Mouse (Mus musculus): Measurements from ENCODE around the gene Nucb2.

Gene Nucb2

GRCm38 (mm10) chr7:116514030-116514429 is 9.9 kb downstream of the Nucb2 start:
- no peaks in the 10 kb centered on the region for H3K9me3 ChIP-seq (ENCODE audit: low read length)
- no peaks in the 10 kb centered on the region for H3K27me3 ChIP-seq (ENCODE audit: insufficient read depth, low read length)
- no peak overlapping the region for H3K4me3 ChIP-seq (replicated peaks; ENCODE audit: low read length)
- peaks cover 3% of the 10 kb centered on the region; the same call in 1 of the 2 replicates for H3K36me3 ChIP-seq (ENCODE audit: insufficient read depth, low read length)
- H3K4me1 ChIP-seq (replicated peaks; ENCODE audit: low read depth, low read length), result 0 out of 2 replicates have a peak, but pooled peaks cover 3% of the 10 kb centered on the region
- TF ChIP-seq CTCF (conservative IDR thresholded peaks at IDR 0.05; ENCODE audit: low read length) (peak; percentile 44), POU5F1 (IDR thresholded peaks at IDR 0.05; ENCODE audit: borderline replicate concordance, low read length) (no peak), NANOG (IDR thresholded peaks at IDR 0.05; ENCODE audit: borderline replicate concordance, low read length) (no peak)

DNA sequence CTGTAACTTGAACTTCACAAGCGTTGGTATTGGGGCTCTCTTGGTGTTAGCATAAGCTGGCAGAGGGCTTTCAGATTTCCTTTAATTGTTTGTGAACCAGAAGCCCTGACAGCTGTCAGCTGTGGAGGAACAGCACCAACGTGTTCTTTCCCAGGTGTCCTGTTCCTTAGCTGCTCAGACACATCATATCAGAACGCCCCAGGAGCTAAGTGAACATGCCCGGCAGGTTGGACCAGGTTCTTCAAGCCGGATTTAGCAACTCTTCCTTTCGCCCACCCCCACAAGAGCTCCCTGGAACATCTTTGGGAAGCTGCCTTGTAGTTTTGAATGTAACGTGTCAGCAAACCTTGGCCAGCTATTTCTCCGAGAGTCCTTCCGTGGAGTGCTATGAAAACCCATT is 10.4 kb downstream of the Nucb2 start:
- Histone ChIP-seq H3K4me3 (replicated peaks; ENCODE audit: low read length) (no peak overlapping the region), H3K27me3 (ENCODE audit: insufficient read depth, low read length) (no peaks in the 10 kb centered on the region), H3K36me3 (ENCODE audit: insufficient read depth, low read length) (peaks cover 3% of the 10 kb centered on the region; the same call in 1 of the 2 replicates), H3K9me3 (ENCODE audit: low read length) (no peaks in the 10 kb centered on the region), H3K4me1 (replicated peaks; ENCODE audit: low read depth, low read length) (0 out of 2 replicates have a peak, but pooled peaks cover 3% of the 10 kb centered on the region)
- no peak for TF ChIP-seq POU5F1 (IDR thresholded peaks at IDR 0.05; ENCODE audit: borderline replicate concordance, low read length)
- TF ChIP-seq CTCF (conservative IDR thresholded peaks at IDR 0.05; ENCODE audit: low read length), result no peak
- no peak for TF ChIP-seq NANOG (IDR thresholded peaks at IDR 0.05; ENCODE audit: borderline replicate concordance, low read length)

DNA sequence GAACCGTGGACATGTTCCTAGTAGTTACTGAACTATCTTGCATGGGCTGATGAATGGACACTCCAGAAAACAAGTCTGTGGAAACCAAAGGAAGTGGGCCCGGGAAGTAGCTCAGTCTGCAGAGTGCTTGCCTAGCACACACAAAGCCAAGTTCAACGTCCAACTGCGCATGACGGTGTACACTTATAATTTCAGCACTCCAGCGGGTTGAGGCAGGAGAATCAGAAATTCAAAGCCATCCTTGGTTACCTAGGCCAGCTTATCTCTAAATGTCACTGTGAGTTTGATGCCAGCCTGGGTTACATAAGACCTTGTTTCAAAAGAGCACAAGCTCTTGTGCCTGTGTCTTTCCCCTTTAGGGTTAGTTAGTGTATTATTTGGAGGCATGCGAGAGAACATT is 10.9 kb downstream of the Nucb2 start:
- H3K4me1 ChIP-seq (replicated peaks; ENCODE audit: low read depth, low read length), result 0 out of 2 replicates have a peak, but pooled peaks cover 3% of the 10 kb centered on the region
- TF ChIP-seq CTCF (conservative IDR thresholded peaks at IDR 0.05; ENCODE audit: low read length), result no peak
- TF ChIP-seq NANOG (IDR thresholded peaks at IDR 0.05; ENCODE audit: borderline replicate concordance, low read length), result no peak
- no peak for TF ChIP-seq POU5F1 (IDR thresholded peaks at IDR 0.05; ENCODE audit: borderline replicate concordance, low read length)
- H3K36me3 ChIP-seq (ENCODE audit: insufficient read depth, low read length), result peaks cover 3% of the 10 kb centered on the region; the same call in 1 of the 2 replicates
- no peaks in the 10 kb centered on the region for H3K27me3 ChIP-seq (ENCODE audit: insufficient read depth, low read length)
- no peaks in the 10 kb centered on the region for H3K9me3 ChIP-seq (ENCODE audit: low read length)
- H3K4me3 ChIP-seq (replicated peaks; ENCODE audit: low read length), result no peak overlapping the region

- Histone ChIP-seq H3K27me3 (ENCODE audit: insufficient read depth, low read length) (no peaks in the 10 kb centered on the region), H3K9me3 (ENCODE audit: low read length) (no peaks in the 10 kb centered on the region), H3K4me3 (replicated peaks; ENCODE audit: low read length) (no peak overlapping the region), H3K36me3 (ENCODE audit: insufficient read depth, low read length) (no peaks in the 10 kb centered on the region), H3K4me1 (replicated peaks; ENCODE audit: low read depth, low read length) (0 out of 2 replicates have a peak, but pooled peaks cover 3% of the 10 kb centered on the region)
- TF ChIP-seq CTCF (conservative IDR thresholded peaks at IDR 0.05; ENCODE audit: low read length) (no peak), POU5F1 (IDR thresholded peaks at IDR 0.05; ENCODE audit: borderline replicate concordance, low read length) (no peak), NANOG (IDR thresholded peaks at IDR 0.05; ENCODE audit: borderline replicate concordance, low read length) (no peak)
Measured at GRCm38 (mm10) chr7:116515514-116516135, 11.5 kb downstream of the Nucb2 start.

- Histone ChIP-seq H3K27me3 (ENCODE audit: insufficient read depth, low read length) (no peaks in the 10 kb centered on the region), H3K4me1 (replicated peaks; ENCODE audit: low read depth, low read length) (0 out of 2 replicates have a peak, but pooled peaks cover 3% of the 10 kb centered on the region), H3K4me3 (replicated peaks; ENCODE audit: low read length) (no peak overlapping the region), H3K9me3 (ENCODE audit: low read length) (no peaks in the 10 kb centered on the region), H3K36me3 (ENCODE audit: insufficient read depth, low read length) (no peaks in the 10 kb centered on the region)
- TF ChIP-seq POU5F1 (IDR thresholded peaks at IDR 0.05; ENCODE audit: borderline replicate concordance, low read length) (no peak), CTCF (conservative IDR thresholded peaks at IDR 0.05; ENCODE audit: low read length) (no peak), NANOG (IDR thresholded peaks at IDR 0.05; ENCODE audit: borderline replicate concordance, low read length) (no peak)
Measured at GRCm38 (mm10) chr7:116517240-116517639, 13.1 kb downstream of the Nucb2 start.

- 0 out of 2 replicates have a peak, but pooled peaks cover 3% of the 10 kb centered on the region for H3K4me1 ChIP-seq (replicated peaks; ENCODE audit: low read depth, low read length)
- no peaks in the 10 kb centered on the region for H3K27me3 ChIP-seq (ENCODE audit: insufficient read depth, low read length)
- no peak overlapping the region for H3K4me3 ChIP-seq (replicated peaks; ENCODE audit: low read length)
- H3K9me3 ChIP-seq (ENCODE audit: low read length), result no peaks in the 10 kb centered on the region
- no peaks in the 10 kb centered on the region for H3K36me3 ChIP-seq (ENCODE audit: insufficient read depth, low read length)
- TF ChIP-seq POU5F1 (IDR thresholded peaks at IDR 0.05; ENCODE audit: borderline replicate concordance, low read length) (no peak), CTCF (conservative IDR thresholded peaks at IDR 0.05; ENCODE audit: low read length) (no peak), NANOG (IDR thresholded peaks at IDR 0.05; ENCODE audit: borderline replicate concordance, low read length) (no peak)
Measured at GRCm38 (mm10) chr7:116518155-116518554, 14.0 kb downstream of the Nucb2 start.

GRCm38 (mm10) chr7:116519805-116520204 is 15.6 kb downstream of the Nucb2 start:
- Histone ChIP-seq H3K9me3 (ENCODE audit: low read length) (no peaks in the 10 kb centered on the region), H3K4me1 (replicated peaks; ENCODE audit: low read depth, low read length) (0 out of 2 replicates have a peak, but pooled peaks cover 3% of the 10 kb centered on the region), H3K4me3 (replicated peaks; ENCODE audit: low read length) (no peak overlapping the region), H3K27me3 (ENCODE audit: insufficient read depth, low read length) (no peaks in the 10 kb centered on the region), H3K36me3 (ENCODE audit: insufficient read depth, low read length) (no peaks in the 10 kb centered on the region)
- TF ChIP-seq CTCF (conservative IDR thresholded peaks at IDR 0.05; ENCODE audit: low read length), result no peak

GRCm38 (mm10) chr7:116524577-116524976 is 20.4 kb downstream of the Nucb2 start:
- TF ChIP-seq CTCF (conservative IDR thresholded peaks at IDR 0.05; ENCODE audit: low read length) (no peak), NANOG (IDR thresholded peaks at IDR 0.05; ENCODE audit: borderline replicate concordance, low read length) (no peak), POU5F1 (IDR thresholded peaks at IDR 0.05; ENCODE audit: borderline replicate concordance, low read length) (no peak)
- Histone ChIP-seq H3K9me3 (ENCODE audit: low read length) (no peaks in the 10 kb centered on the region), H3K27me3 (ENCODE audit: insufficient read depth, low read length) (no peaks in the 10 kb centered on the region), H3K36me3 (ENCODE audit: insufficient read depth, low read length) (peaks cover 8% of the 10 kb centered on the region; the same call in 1 of the 2 replicates), H3K4me3 (replicated peaks; ENCODE audit: low read length) (no peak overlapping the region), H3K4me1 (replicated peaks; ENCODE audit: low read depth, low read length) (no peaks in the 10 kb centered on the region)

- H3K4me3 ChIP-seq (replicated peaks; ENCODE audit: low read length), result no peak overlapping the region
- H3K36me3 ChIP-seq (ENCODE audit: insufficient read depth, low read length), result peaks cover 8% of the 10 kb centered on the region; the same call in 1 of the 2 replicates
- H3K9me3 ChIP-seq (ENCODE audit: low read length), result no peaks in the 10 kb centered on the region
- H3K27me3 ChIP-seq (ENCODE audit: insufficient read depth, low read length), result no peaks in the 10 kb centered on the region
- peaks cover 10% of the 10 kb centered on the region for H3K4me1 ChIP-seq (replicated peaks; ENCODE audit: low read depth, low read length)
- no peak for TF ChIP-seq CTCF (conservative IDR thresholded peaks at IDR 0.05; ENCODE audit: low read length)
- TF ChIP-seq POU5F1 (IDR thresholded peaks at IDR 0.05; ENCODE audit: borderline replicate concordance, low read length), result no peak
- TF ChIP-seq NANOG (IDR thresholded peaks at IDR 0.05; ENCODE audit: borderline replicate concordance, low read length), result no peak
Measured at GRCm38 (mm10) chr7:116529793-116530192, 25.6 kb downstream of the Nucb2 start.

All from E14TG2a.4 (cell line).